Mouse (Mus musculus) heart, postnatal 0 days (tissue): ENCODE data around the gene Crybg1. TPM values are rescaled to one million over a fixed set of nuclear protein-coding genes. Genes with fewer than 3 reads are reported as not detected.
"Not testable (repeated sequence)": the region's sequence is repeated elsewhere in the genome, so short reads cannot be mapped to it uniquely, and the experiment has no call there.

Source experiments
- ATAC-seq: fragments of 200-750 bp; cut with Nextera tagmentation; 2 replicates; pipeline ENCODE4 v1.8.0; 2017; ENCODE audit warnings: low read depth, moderate number of reproducible peaks, moderate library complexity; ENCODE audit not compliant: insufficient read depth
- DNase-seq: peaks from one replicate; pipeline ENCODE4 v3.0.0-alpha.2; 2016; ENCODE audit warnings: low spot score
- H3K27ac ChIP-seq: fragments of 300-500 bp; sonication (generic); 2 replicates; pipeline ENCODE4 v1.5.1; 2014; ENCODE audit warnings: low read depth, mild to moderate bottlenecking
- H3K27me3 ChIP-seq: fragments of 300-500 bp; sonication (generic); 2 replicates; pipeline ENCODE4 v1.6.1; 2014; ENCODE audit warnings: low read length, mixed read lengths; ENCODE audit not compliant: control insufficient read depth, insufficient read depth
- H3K36me3 ChIP-seq: fragments of 300-500 bp; sonication (generic); replicated peaks from 2 replicates; pipeline ENCODE4 v1.6.1; 2014; ENCODE audit warnings: low read length, mixed read lengths; ENCODE audit not compliant: control insufficient read depth, insufficient read depth
- H3K4me1 ChIP-seq: fragments of 300-500 bp; sonication (generic); 2 replicates; pipeline ENCODE4 v1.6.1; 2014; ENCODE audit warnings: antibody characterized with exemption; ENCODE audit not compliant: control insufficient read depth, insufficient read depth
- H3K4me2 ChIP-seq: fragments of 300-500 bp; sonication (generic); 2 replicates; pipeline ENCODE4 v1.6.1; 2014; ENCODE audit warnings: low read depth, mild to moderate bottlenecking, low read length, moderate library complexity
- H3K4me3 ChIP-seq: fragments of 300-500 bp; sonication (generic); 2 replicates; pipeline ENCODE4 v1.5.1; 2014; ENCODE audit warnings: low read depth, low read length
- H3K9ac ChIP-seq: fragments of 300-500 bp; sonication (generic); replicated peaks from 2 replicates; pipeline ENCODE4 v1.6.1; 2014; ENCODE audit warnings: low read depth, low read length, mixed read lengths
- H3K9me3 ChIP-seq: fragments of 300-500 bp; sonication (generic); replicated peaks from 2 replicates; pipeline ENCODE4 v1.6.1; 2016; ENCODE audit warnings: low read length; ENCODE audit not compliant: control insufficient read depth
- CTCF ChIP-seq: IDR thresholded peaks from 2 replicates; pipeline ENCODE4 v1.5.1; 2016; ENCODE audit warnings: antibody characterized with exemption, control low read depth, low read depth
- EP300 ChIP-seq: IDR thresholded peaks from 2 replicates; pipeline ENCODE4 v1.6.1; 2016; ENCODE audit warnings: antibody characterized with exemption, low read depth
- WGBS: fragments of 180-500 bp; shearing (Covaris S2); extraction: QIAGEN DNeasy Blood & Tissue Kit; methylation state at CpG from one replicate; pipeline ENCODE4 v1.1.7; 2014; 5-methylcytosine and 5-hydroxymethylcytosine counted together
- polyA plus RNA-seq: library from polyadenylated mRNA; unstranded; fragments of >200 nt; fragmentation: Nextera tagmentation; extraction: Ambion mirVana; gene quantifications from 2 replicates; pipeline ENCODE4 v1.2.1, GENCODE M21; 2015
- total RNA-seq: library from RNA; depleted of rRNA; stranded (reverse); fragments of >200 nt; gene quantifications from 2 replicates; pipeline ENCODE4 v1.2.3, GENCODE M21; 2014; ENCODE audit warnings: low replicate concordance

Crybg1 gene
- total and polyA plus RNA-seq, 2 experiments from 2014 or later: 0.15 to 2.0 TPM

- 54% methylated on average over 4 of the region's 4 CpGs for WGBS
- ATAC-seq (no peak), DNase-seq (no peak)
- H3K4me2 ChIP-seq: no peak overlapping the region
- no peak overlapping the region for H3K9ac ChIP-seq
- H3K4me1 ChIP-seq: no peaks in the 10 kb centered on the region
- H3K27me3 ChIP-seq: no peaks in the 10 kb centered on the region
- TF ChIP-seq EP300 (no peak), CTCF (no peak)
- H3K36me3 ChIP-seq: peaks cover 27% of the 10 kb centered on the region
- H3K9me3 ChIP-seq: no peaks in the 10 kb centered on the region
- no peak overlapping the region for H3K4me3 ChIP-seq
- no peak overlapping the region for H3K27ac ChIP-seq
Observed at GRCm38 (mm10) chr10:43943736-43944135, 204.9 kb downstream of the Crybg1 start.

- H3K36me3 ChIP-seq: peaks cover 38% of the 10 kb centered on the region
- no peak for TF ChIP-seq EP300
- TF ChIP-seq CTCF: no peak
- H3K4me3 ChIP-seq: no peak overlapping the region
- no peaks in the 10 kb centered on the region for H3K9me3 ChIP-seq
- H3K27me3 ChIP-seq: no peaks in the 10 kb centered on the region
- no peak for DNase-seq
- no peak overlapping the region for H3K9ac ChIP-seq
- no peaks in the 10 kb centered on the region for H3K4me1 ChIP-seq
- H3K27ac ChIP-seq: no peak overlapping the region
- H3K4me2 ChIP-seq: no peak overlapping the region
- no peak for ATAC-seq
- 75% methylated on average over 6 of the region's 6 CpGs for WGBS
Observed at GRCm38 (mm10) chr10:43939136-43939662, 209.5 kb downstream of the Crybg1 start.

GRCm38 (mm10) chr10:43928596-43928995 is 220.1 kb downstream of the Crybg1 start:
- Histone ChIP-seq H3K9me3 (no peaks in the 10 kb centered on the region), H3K4me2 (no peak overlapping the region), H3K4me3 (no peak overlapping the region), H3K9ac (no peak overlapping the region), H3K27ac (no peak overlapping the region), H3K4me1 (no peaks in the 10 kb centered on the region), H3K36me3 (peaks cover 37% of the 10 kb centered on the region), H3K27me3 (no peaks in the 10 kb centered on the region)
- DNase-seq (no peak), ATAC-seq (no peak)
- TF ChIP-seq CTCF (no peak), EP300 (no peak)
- WGBS: 67% methylated on average over 5 of the region's 5 CpGs

GRCm38 (mm10) chr10:43927736-43928135 is 220.9 kb downstream of the Crybg1 start:
- no peaks in the 10 kb centered on the region for H3K27me3 ChIP-seq
- no peaks in the 10 kb centered on the region for H3K9me3 ChIP-seq
- H3K9ac ChIP-seq: no peak overlapping the region
- ATAC-seq (no peak), DNase-seq (no peak)
- no peaks in the 10 kb centered on the region for H3K4me1 ChIP-seq
- TF ChIP-seq EP300 (no peak), CTCF (no peak)
- no peak overlapping the region for H3K4me3 ChIP-seq
- H3K36me3 ChIP-seq: peaks cover 39% of the 10 kb centered on the region
- WGBS: 74% methylated on average over 8 of the region's 8 CpGs
- no peak overlapping the region for H3K27ac ChIP-seq
- no peak overlapping the region for H3K4me2 ChIP-seq

- H3K9ac ChIP-seq, H3K4me2 ChIP-seq, H3K4me3 ChIP-seq, H3K9me3 ChIP-seq, DNase-seq, H3K4me1 ChIP-seq, H3K27ac ChIP-seq, H3K27me3 ChIP-seq, ATAC-seq: not testable (repeated sequence)
- H3K36me3 ChIP-seq: peaks cover 32% of the 10 kb centered on the region; the same call in 1 of the 2 replicates
- WGBS: 89% methylated on average over 8 of the region's 9 CpGs
Observed at GRCm38 (mm10) chr10:43925776-43926175, 222.9 kb downstream of the Crybg1 start.

GRCm38 (mm10) chr10:43923096-43923495 is 225.6 kb downstream of the Crybg1 start:
- no peak overlapping the region for H3K9ac ChIP-seq
- no peaks in the 10 kb centered on the region for H3K27me3 ChIP-seq
- ATAC-seq (no peak), DNase-seq (no peak)
- H3K27ac ChIP-seq: no peak overlapping the region
- H3K9me3 ChIP-seq: no peaks in the 10 kb centered on the region
- H3K4me2 ChIP-seq: no peak overlapping the region
- H3K4me1 ChIP-seq: no peaks in the 10 kb centered on the region
- H3K36me3 ChIP-seq: peaks cover 16% of the 10 kb centered on the region; the same call in 1 of the 2 replicates
- 94% methylated on average over 3 of the region's 3 CpGs for WGBS
- TF ChIP-seq CTCF: no peak
- TF ChIP-seq EP300: no peak
- H3K4me3 ChIP-seq: no peak overlapping the region
